Mouse (Mus musculus) naive thymus-derived CD4-positive, alpha-beta T cell, adult 2 months (primary cell): ENCODE data around the gene Evc2.

Experiments used
- DNase-seq: peaks from one replicate; pipeline ENCODE4 v3.0.0-alpha.2; 2011; ENCODE audit warnings: low read depth

The Evc2 gene

GRCm38 (mm10) chr5:37368796-37369195 is 30.5 kb downstream of the Evc2 start:
- no peak for DNase-seq

- no peak for DNase-seq
Measured at GRCm38 (mm10) chr5:37377376-37377775, 39.1 kb downstream of the Evc2 start.

- DNase-seq = no peak
Measured at GRCm38 (mm10) chr5:37380641-37381040, 42.3 kb downstream of the Evc2 start.

- no peak for DNase-seq
Measured at GRCm38 (mm10) chr5:37383570-37383969, 45.3 kb downstream of the Evc2 start.

DNA sequence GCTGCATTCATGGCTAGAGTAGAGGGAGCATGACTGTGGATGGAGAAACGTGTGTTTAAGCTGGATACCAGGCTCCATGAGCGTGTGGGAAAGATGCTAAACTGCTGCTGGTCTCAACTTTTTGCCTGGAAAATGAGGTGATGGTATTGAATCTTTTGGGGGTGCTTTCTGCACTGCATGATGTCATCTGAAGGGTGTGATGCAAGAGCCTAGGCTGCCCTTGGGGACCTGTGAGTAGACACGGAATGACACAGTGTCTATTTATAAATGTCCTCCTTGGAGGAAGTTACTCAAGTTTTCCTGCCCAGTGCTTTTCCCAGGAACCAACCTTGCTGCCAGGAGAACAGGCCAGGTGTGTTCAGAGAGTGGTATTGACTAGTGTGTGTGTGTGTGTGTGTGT is 50.3 kb downstream of the Evc2 start:
- DNase-seq = no peak

GRCm38 (mm10) chr5:37389808-37390495 is 51.7 kb downstream of the Evc2 start:
- no peak for DNase-seq

- no peak for DNase-seq
Measured at GRCm38 (mm10) chr5:37390923-37391322, 52.6 kb downstream of the Evc2 start.

GRCm38 (mm10) chr5:37391901-37392300 is 53.6 kb downstream of the Evc2 start:
- DNase-seq = no peak

GRCm38 (mm10) chr5:37395172-37396030 is 57.1 kb downstream of the Evc2 start:
- no peak for DNase-seq

GRCm38 (mm10) chr5:37419028-37419427 is 80.7 kb downstream of the Evc2 start:
- DNase-seq = no peak

DNA sequence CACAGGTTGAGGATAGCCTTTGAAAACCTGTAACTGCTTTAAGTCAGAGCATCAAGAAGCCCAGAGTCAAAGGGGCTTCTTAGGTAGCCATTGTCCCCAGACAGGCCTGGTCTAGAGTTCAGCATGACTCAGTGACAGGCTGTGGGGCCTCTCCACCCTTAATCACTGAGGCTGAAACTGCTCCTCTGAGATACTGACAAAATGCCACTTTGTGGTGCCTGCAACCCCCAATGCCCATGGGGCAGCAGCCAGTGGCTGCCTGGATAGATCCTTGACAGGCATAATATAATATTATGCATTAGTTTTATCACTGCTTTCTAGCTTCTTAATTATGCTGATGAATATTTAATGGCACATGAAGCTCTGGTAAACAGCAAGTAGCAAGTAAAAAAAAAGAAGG is 88.9 kb downstream of the Evc2 start:
- DNase-seq = no peak

- DNase-seq = no peak
Measured at GRCm38 (mm10) chr5:37435417-37435816, 97.1 kb downstream of the Evc2 start.

GRCm38 (mm10) chr5:37442767-37443166 is 104.5 kb downstream of the Evc2 start:
- DNase-seq = no peak

- DNase-seq = no peak
Measured at GRCm38 (mm10) chr5:37447546-37447945, 109.2 kb downstream of the Evc2 start.

DNA sequence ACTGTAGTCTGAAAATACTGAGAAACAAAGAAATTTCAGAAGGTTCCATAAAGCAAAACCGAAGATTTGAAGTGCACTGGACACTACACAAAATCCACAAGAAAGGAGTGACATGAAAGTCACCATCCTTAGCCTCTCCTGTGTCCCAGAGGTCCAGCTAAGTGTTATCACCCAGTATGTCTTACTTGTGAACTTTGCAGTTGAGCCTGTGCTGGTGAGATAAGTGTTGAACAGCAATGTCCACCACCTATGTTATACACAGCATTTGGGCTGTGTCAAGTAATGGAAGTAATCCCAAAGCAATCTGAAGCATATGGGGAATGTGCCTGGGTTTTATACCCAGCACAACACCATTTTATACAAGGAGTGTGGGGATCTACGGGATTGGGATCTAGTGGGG is 118.3 kb downstream of the Evc2 start:
- no peak for DNase-seq

DNA sequence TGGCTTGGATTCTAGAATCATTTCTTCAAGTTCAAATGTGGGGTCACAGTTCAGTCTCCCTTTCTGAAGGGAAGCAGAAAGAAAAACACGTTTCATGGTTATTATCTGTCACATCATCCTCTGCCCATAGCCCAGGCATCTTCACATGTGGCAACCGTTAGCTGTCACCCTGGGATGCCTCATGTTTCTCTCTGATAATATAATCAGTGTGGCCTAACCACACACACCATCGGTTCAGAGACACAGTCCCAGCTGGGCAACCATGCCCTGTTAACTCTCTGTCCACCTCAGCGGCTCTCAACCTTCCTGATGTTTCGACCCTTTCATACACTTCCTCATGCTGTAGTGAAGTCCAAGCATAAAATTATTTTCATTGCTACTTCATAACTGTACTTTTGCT is 118.9 kb downstream of the Evc2 start:
- no peak for DNase-seq

GRCm38 (mm10) chr5:37457831-37458230 is 119.5 kb downstream of the Evc2 start:
- no peak for DNase-seq

DNA sequence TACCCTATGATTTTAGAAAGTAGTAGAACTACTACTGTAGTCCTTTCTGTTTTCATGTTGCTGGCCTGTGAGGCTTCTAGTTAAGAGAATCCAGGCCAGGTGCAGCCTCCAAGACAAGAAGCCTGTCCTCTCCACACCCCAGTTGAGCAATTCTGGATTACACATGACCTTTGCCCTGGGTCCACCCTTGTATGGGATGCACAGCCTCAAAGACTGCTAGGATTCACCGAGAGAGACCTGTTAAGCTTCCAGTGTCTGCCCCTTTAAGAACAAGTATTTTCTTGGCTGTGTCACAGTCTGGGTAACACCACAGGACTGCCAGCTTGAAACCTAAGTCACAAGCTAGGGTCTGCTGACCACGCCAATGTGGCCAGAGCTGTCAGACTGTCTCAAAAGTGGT is 119.9 kb downstream of the Evc2 start:
- no peak for DNase-seq

- DNase-seq = no peak
Measured at GRCm38 (mm10) chr5:37465461-37465860, 127.2 kb downstream of the Evc2 start.

- no peak for DNase-seq
Measured at GRCm38 (mm10) chr5:37467646-37468045, 129.3 kb downstream of the Evc2 start.

- no peak for DNase-seq
Measured at GRCm38 (mm10) chr5:37469031-37469430, 130.7 kb downstream of the Evc2 start.

GRCm38 (mm10) chr5:37471584-37471983 is 133.3 kb downstream of the Evc2 start:
- DNase-seq = no peak

DNA sequence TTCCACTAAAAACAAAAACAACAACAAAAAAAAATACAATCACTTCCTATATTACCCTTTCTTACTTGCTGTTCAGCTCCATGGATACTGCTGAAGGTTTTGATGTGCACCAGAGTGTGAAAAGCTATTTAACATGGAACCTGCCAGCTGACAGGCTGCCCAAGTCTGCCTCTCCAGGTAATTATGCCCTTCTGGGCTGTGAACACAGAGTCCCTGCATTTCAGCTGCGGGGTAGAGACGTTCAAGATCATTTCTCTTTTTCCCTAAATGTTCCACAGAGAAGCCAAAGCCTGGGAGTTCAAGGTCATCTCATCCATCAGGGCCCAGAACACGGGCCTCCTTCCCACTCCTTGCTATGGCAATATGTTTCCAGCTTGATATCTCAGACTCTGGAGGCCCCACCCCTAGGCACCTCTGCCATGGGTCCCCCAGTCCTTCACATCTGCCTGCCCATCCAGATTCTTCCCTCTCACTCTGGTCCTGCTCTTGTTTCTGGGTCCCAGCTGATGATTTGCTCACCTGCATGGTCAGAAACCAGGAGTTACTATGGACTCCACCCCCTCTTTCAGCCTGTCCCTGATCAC is 133.8 kb downstream of the Evc2 start:
- no peak for DNase-seq
